Mouse (Mus musculus) cortical plate, adult 2 months (tissue): Measurements from ENCODE around the gene Ccdc186.

Experiments
- CTCF ChIP-seq: fragments of 200-500 bp; IDR thresholded peaks from 2 replicates; pipeline ENCODE4 v1.5.1; 2011; ENCODE audit warnings: mild to moderate bottlenecking, control low read depth, low read length; ENCODE audit not compliant: insufficient read depth; ENCODE audit errors: extremely low read depth
- POLR2A ChIP-seq: fragments of 200-500 bp; IDR thresholded peaks from 2 replicates; pipeline ENCODE4 v1.6.1; 2011; ENCODE audit warnings: mild to moderate bottlenecking, low read length, control low read depth; ENCODE audit not compliant: insufficient read depth; ENCODE audit errors: extremely low read depth

DNA sequence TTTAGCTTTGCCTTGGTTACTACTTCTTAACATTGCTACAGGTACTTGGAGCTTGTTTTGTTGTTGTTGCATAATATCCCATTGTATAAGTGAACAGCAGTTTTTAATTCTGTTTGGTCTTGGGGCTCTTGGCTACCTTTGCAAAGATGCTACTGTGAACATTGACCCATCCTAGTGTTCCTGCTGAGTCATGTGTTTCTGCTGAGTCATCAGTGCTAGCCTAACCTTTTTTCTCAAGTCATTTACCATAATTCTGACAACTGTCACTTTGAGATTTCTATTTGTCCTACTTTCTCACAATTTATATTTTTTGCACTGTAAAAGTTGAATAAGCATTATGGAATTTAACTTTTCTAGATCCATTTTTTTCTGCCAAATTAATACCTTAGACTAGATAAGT lies 30.6 kb upstream of the Ccdc186 start:
- TF ChIP-seq CTCF = no peak
- TF ChIP-seq POLR2A = no peak
